Mouse (Mus musculus) embryonic facial prominence, embryonic 13.5 days (tissue): ENCODE results near the gene Dazap1. TPM values are rescaled to one million over a fixed set of nuclear protein-coding genes. Genes with fewer than 3 reads are reported as not detected.

Experiments used
- ATAC-seq: fragments of 200-750 bp; cut with Nextera tagmentation; 2 replicates; pipeline ENCODE4 v1.8.0; 2017; ENCODE audit warnings: low read depth; ENCODE audit not compliant: insufficient number of reproducible peaks, insufficient read depth, low FRiP score, low TSS enrichment
- H3K27ac ChIP-seq: fragments of 300-500 bp; sonication (generic); 2 replicates; pipeline ENCODE4 v1.5.1; 2015; ENCODE audit warnings: moderate library complexity, mild to moderate bottlenecking, inconsistent platforms
- H3K27me3 ChIP-seq: fragments of 300-500 bp; sonication (generic); 2 replicates; pipeline ENCODE4 v1.6.1; 2015; ENCODE audit warnings: mild to moderate bottlenecking, inconsistent platforms
- H3K36me3 ChIP-seq: fragments of 300-500 bp; sonication (generic); 2 replicates; pipeline ENCODE4 v1.6.1; 2015; ENCODE audit warnings: mild to moderate bottlenecking, inconsistent platforms
- H3K4me1 ChIP-seq: fragments of 300-500 bp; sonication (generic); 2 replicates; pipeline ENCODE4 v1.6.1; 2015; ENCODE audit warnings: inconsistent platforms
- H3K4me2 ChIP-seq: fragments of 300-500 bp; sonication (generic); 2 replicates; pipeline ENCODE4 v1.6.1; 2015; ENCODE audit warnings: moderate library complexity, mild to moderate bottlenecking, inconsistent platforms
- H3K4me3 ChIP-seq: fragments of 300-500 bp; sonication (generic); 2 replicates; pipeline ENCODE4 v1.5.1; 2015; ENCODE audit warnings: mild to moderate bottlenecking, inconsistent platforms
- H3K9ac ChIP-seq: fragments of 300-500 bp; sonication (generic); 2 replicates; pipeline ENCODE4 v1.6.1; 2015; ENCODE audit warnings: mild to moderate bottlenecking, inconsistent platforms
- H3K9me3 ChIP-seq: fragments of 300-500 bp; sonication (generic); 2 replicates; pipeline ENCODE4 v1.6.1; 2016; ENCODE audit warnings: inconsistent platforms
- WGBS: fragments of 180-500 bp; shearing (Covaris S2); methylation state at CpG from one replicate; pipeline ENCODE4 v1.1.7; 2015; ENCODE audit warnings: mixed read lengths; 5-methylcytosine and 5-hydroxymethylcytosine counted together
- polyA plus RNA-seq: library from polyadenylated mRNA; unstranded; fragments of >200 nt; fragmentation: Nextera tagmentation; extraction: Ambion mirVana; gene quantifications from 2 replicates; pipeline ENCODE4 v1.2.1, GENCODE M21; 2015

Dazap1 gene
- polyA plus RNA-seq, 1 experiment from 2014 or later: 66.0 TPM

GRCm38 (mm10) chr10:80262169-80262568, 883 bp downstream of the Dazap1 start:
- Histone ChIP-seq H3K27ac (peak overlapping the region; percentile 96), H3K4me3 (peak overlapping the region; percentile 49), H3K27me3 (no peaks in the 10 kb centered on the region), H3K4me2 (peak overlapping the region; percentile 77), H3K9ac (peak overlapping the region; percentile 69), H3K4me1 (peaks cover 46% of the 10 kb centered on the region), H3K36me3 (peaks cover 23% of the 10 kb centered on the region), H3K9me3 (no peaks in the 10 kb centered on the region)
- no peak for ATAC-seq
- 76% methylated on average over 12 of the region's 12 CpGs for WGBS

- H3K9me3 ChIP-seq: no peaks in the 10 kb centered on the region
- H3K27ac ChIP-seq: no peak overlapping the region
- no peaks in the 10 kb centered on the region for H3K27me3 ChIP-seq
- H3K4me3 ChIP-seq: no peak overlapping the region
- 94% methylated on average over 10 of the region's 10 CpGs for WGBS
- H3K4me2 ChIP-seq: no peak overlapping the region
- H3K9ac ChIP-seq: no peak overlapping the region
- H3K4me1 ChIP-seq: peaks cover 53% of the 10 kb centered on the region
- peaks cover 24% of the 10 kb centered on the region for H3K36me3 ChIP-seq
- no peak for ATAC-seq
These were observed 1.6 kb downstream of the Dazap1 start for GRCm38 (mm10) chr10:80262776-80263365.

- Histone ChIP-seq H3K36me3 (peaks cover 24% of the 10 kb centered on the region), H3K9ac (peak overlapping the region; percentile 99), H3K4me3 (peak overlapping the region; percentile 90), H3K27ac (peak overlapping the region; percentile 64), H3K4me1 (peaks cover 56% of the 10 kb centered on the region), H3K27me3 (no peaks in the 10 kb centered on the region), H3K9me3 (no peaks in the 10 kb centered on the region), H3K4me2 (peak overlapping the region; percentile 85)
- ATAC-seq: 0 out of 2 replicates have a peak, but pooled peaks have one; percentile 40
- 2% methylated on average over 78 of the region's 81 CpGs for WGBS
These were observed 3.3 kb downstream of the Dazap1 start for GRCm38 (mm10) chr10:80264341-80265148.

GRCm38 (mm10) chr10:80265149-80265486, 3.8 kb downstream of the Dazap1 start:
- Histone ChIP-seq H3K4me3 (peak overlapping the region; percentile 90), H3K4me2 (peak overlapping the region; percentile 85), H3K27me3 (no peaks in the 10 kb centered on the region), H3K36me3 (peaks cover 25% of the 10 kb centered on the region), H3K4me1 (peaks cover 50% of the 10 kb centered on the region), H3K9ac (peak overlapping the region; percentile 99), H3K27ac (peak overlapping the region; percentile 64), H3K9me3 (no peaks in the 10 kb centered on the region)
- under 1% methylated on average over 18 of the region's 18 CpGs for WGBS
- ATAC-seq: no peak

- Histone ChIP-seq H3K4me2 (no peak overlapping the region), H3K9me3 (no peaks in the 10 kb centered on the region), H3K9ac (peak overlapping the region; percentile 37; the same call in 1 of the 2 replicates), H3K4me1 (peaks cover 50% of the 10 kb centered on the region), H3K27me3 (no peaks in the 10 kb centered on the region), H3K27ac (no peak overlapping the region), H3K36me3 (peaks cover 56% of the 10 kb centered on the region), H3K4me3 (no peak overlapping the region)
- WGBS: 95% methylated on average over 2 of the region's 2 CpGs
- no peak for ATAC-seq
These were observed 8.8 kb downstream of the Dazap1 start for GRCm38 (mm10) chr10:80270099-80270498.

- no peak overlapping the region for H3K4me2 ChIP-seq
- peaks cover 48% of the 10 kb centered on the region for H3K4me1 ChIP-seq
- H3K9ac ChIP-seq: peak overlapping the region; percentile 37
These were observed 9.5 kb downstream of the Dazap1 start for GRCm38 (mm10) chr10:80270734-80271181.

GRCm38 (mm10) chr10:80271186-80271843, 10.0 kb downstream of the Dazap1 start:
- 78% methylated on average over 5 of the region's 5 CpGs for WGBS
- Histone ChIP-seq H3K27ac (no peak overlapping the region), H3K27me3 (no peaks in the 10 kb centered on the region), H3K4me3 (no peak overlapping the region), H3K36me3 (peaks cover 67% of the 10 kb centered on the region), H3K9me3 (no peaks in the 10 kb centered on the region), H3K4me2 (no peak overlapping the region), H3K4me1 (peaks cover 42% of the 10 kb centered on the region), H3K9ac (peak overlapping the region; percentile 37; the same call in 1 of the 2 replicates)
- no peak for ATAC-seq

More at GRCm38 (mm10) chr10:80270734-80271181, 9.5 kb downstream of the Dazap1 start:
- Histone ChIP-seq H3K9me3 (no peaks in the 10 kb centered on the region), H3K36me3 (peaks cover 62% of the 10 kb centered on the region), H3K4me3 (no peak overlapping the region), H3K27ac (no peak overlapping the region), H3K27me3 (no peaks in the 10 kb centered on the region)
- no peak for ATAC-seq
- 78% methylated on average over 6 of the region's 6 CpGs for WGBS

GRCm38 (mm10) chr10:80271870-80272585, 10.7 kb downstream of the Dazap1 start:
- Histone ChIP-seq H3K9ac (peak overlapping the region; percentile 37; the same call in 1 of the 2 replicates), H3K27me3 (no peaks in the 10 kb centered on the region), H3K4me2 (no peak overlapping the region), H3K4me3 (no peak overlapping the region), H3K9me3 (no peaks in the 10 kb centered on the region), H3K4me1 (peaks cover 35% of the 10 kb centered on the region), H3K27ac (no peak overlapping the region), H3K36me3 (peaks cover 71% of the 10 kb centered on the region)
- WGBS: 90% methylated on average over 8 of the region's 8 CpGs
- no peak for ATAC-seq

GRCm38 (mm10) chr10:80273847-80274246, 12.6 kb downstream of the Dazap1 start:
- ATAC-seq: no peak
- WGBS: 85% methylated on average over 3 of the region's 3 CpGs
- H3K36me3 ChIP-seq: peaks cover 73% of the 10 kb centered on the region
- no peaks in the 10 kb centered on the region for H3K27me3 ChIP-seq
- no peak overlapping the region for H3K4me2 ChIP-seq
- no peaks in the 10 kb centered on the region for H3K9me3 ChIP-seq
- no peak overlapping the region for H3K4me3 ChIP-seq
- no peak overlapping the region for H3K27ac ChIP-seq
- H3K4me1 ChIP-seq: peaks cover 17% of the 10 kb centered on the region
- H3K9ac ChIP-seq: no peak overlapping the region

- no peaks in the 10 kb centered on the region for H3K9me3 ChIP-seq
- H3K27me3 ChIP-seq: no peaks in the 10 kb centered on the region
- no peak overlapping the region for H3K9ac ChIP-seq
- no peak overlapping the region for H3K4me3 ChIP-seq
- 83% methylated on average over 5 of the region's 5 CpGs for WGBS
- peaks cover 7% of the 10 kb centered on the region; the same call in 1 of the 2 replicates for H3K4me1 ChIP-seq
- H3K27ac ChIP-seq: no peak overlapping the region
- H3K4me2 ChIP-seq: no peak overlapping the region
- peaks cover 85% of the 10 kb centered on the region for H3K36me3 ChIP-seq
- ATAC-seq: no peak
These were observed 15.0 kb downstream of the Dazap1 start for GRCm38 (mm10) chr10:80276238-80276637.

- Histone ChIP-seq H3K27me3 (no peaks in the 10 kb centered on the region), H3K4me1 (peaks cover 7% of the 10 kb centered on the region), H3K27ac (no peak overlapping the region), H3K4me3 (no peak overlapping the region), H3K36me3 (peaks cover 96% of the 10 kb centered on the region), H3K9me3 (no peaks in the 10 kb centered on the region), H3K4me2 (no peak overlapping the region), H3K9ac (no peak overlapping the region)
- no peak for ATAC-seq
- 91% methylated on average over 9 of the region's 9 CpGs for WGBS
These were observed 17.1 kb downstream of the Dazap1 start for GRCm38 (mm10) chr10:80278390-80278789.
